ENCODE assay signal across 26 mouse cellular contexts in genomic region chr6:39423686-39424085, GRCm38 (mm10). TPM values are rescaled to one million over a fixed set of nuclear protein-coding genes. Genes with fewer than 3 reads are reported as not detected.
DNase-seq lines count a peak whose midpoint lies in the region; ATAC-seq and TF ChIP-seq lines count a peak whose summit lies in the region.
"Had no signal": no experiment of that assay in that cellular context is flagged by ENCODE, and none has a peak within 500 bp of the region (broad histone marks: within the 10 kb centered on the region; RNA-seq: fewer than 3 reads in every experiment).

No protein-coding gene starts in this region.

- intact Hi-C loops in gastrocnemius, postnatal 14 days (cut with DNase I; ENCODE audit: low total_unique reads): no loop called here

- H3K27ac ChIP-seq in liver, embryonic 12.5 days: peak overlapping the region; percentile 87
- H3K27ac ChIP-seq in forebrain, postnatal 0 days (ENCODE audit: low read depth, low read length): no peak overlapping the region
- no peak overlapping the region for H3K27ac ChIP-seq in intestine, embryonic 15.5 days
- H3K27ac ChIP-seq: forebrain, embryonic 15.5 days; gastrocnemius, adult 2 months; heart, embryonic 13.5 days; hindbrain, embryonic 13.5 days; limb, embryonic 15.5 days; neural tube, embryonic 15.5 days had no signal

- 55% methylated on average over 7 of the region's 7 CpGs for WGBS in liver, embryonic 12.5 days (ENCODE audit: insufficient replicate concordance)
- WGBS in forebrain, postnatal 0 days: 90% methylated on average over 7 of the region's 7 CpGs
- WGBS in intestine, embryonic 15.5 days: 92% methylated on average over 7 of the region's 7 CpGs

- H3K4me3 ChIP-seq in E14TG2a.4 (replicated peaks; ENCODE audit: low read length): peak overlapping the region; percentile 98; the same call in 1 of the 2 replicates
- H3K4me3 ChIP-seq in liver, embryonic 12.5 days: no peak overlapping the region
- no peak overlapping the region for H3K4me3 ChIP-seq in forebrain, postnatal 0 days (ENCODE audit: low read depth, low read length)
- H3K4me3 ChIP-seq in intestine, embryonic 15.5 days (replicated peaks): no peak overlapping the region
- H3K4me3 ChIP-seq: forebrain, embryonic 15.5 days; gastrocnemius, adult 2 months; heart, embryonic 13.5 days; hindbrain, embryonic 13.5 days; limb, embryonic 15.5 days; neural tube, embryonic 15.5 days had no signal

- no peak for TF ChIP-seq CTCF in E14TG2a.4 (conservative IDR thresholded peaks at IDR 0.05; ENCODE audit: low read length)
- TF ChIP-seq CTCF in forebrain, postnatal 0 days (IDR thresholded peaks at IDR 0.05; ENCODE audit: low read depth): no peak

- H3K27me3 ChIP-seq in E14TG2a.4 (ENCODE audit: insufficient read depth, low read length): no peaks in the 10 kb centered on the region
- peaks cover 15% of the 10 kb centered on the region for H3K27me3 ChIP-seq in liver, embryonic 12.5 days (replicated peaks)
- no peaks in the 10 kb centered on the region for H3K27me3 ChIP-seq in forebrain, postnatal 0 days (ENCODE audit: insufficient read depth, low read length)
- H3K27me3 ChIP-seq in intestine, embryonic 15.5 days (replicated peaks): no peaks in the 10 kb centered on the region; the same call in 1 of the 2 replicates
- H3K27me3 ChIP-seq: forebrain, embryonic 15.5 days; neural tube, embryonic 15.5 days had no signal

- H3K9me3 ChIP-seq in E14TG2a.4 (ENCODE audit: low read length): no peaks in the 10 kb centered on the region
- no peaks in the 10 kb centered on the region for H3K9me3 ChIP-seq in liver, embryonic 12.5 days (replicated peaks)
- H3K9me3 ChIP-seq in forebrain, postnatal 0 days (ENCODE audit: low read length): no peaks in the 10 kb centered on the region
- no peaks in the 10 kb centered on the region for H3K9me3 ChIP-seq in intestine, embryonic 15.5 days
- H3K9me3 ChIP-seq: forebrain, embryonic 15.5 days; heart, embryonic 13.5 days; hindbrain, embryonic 13.5 days; limb, embryonic 15.5 days; neural tube, embryonic 15.5 days had no signal

- peak; percentile 10 for ATAC-seq in liver, embryonic 12.5 days
- peak; percentile 53 for ATAC-seq in megakaryocyte-erythroid progenitor cell, adult 5-6 weeks (replicated peaks; ENCODE audit: low FRiP score, low TSS enrichment, poor library complexity, severe bottlenecking)
- ATAC-seq in forebrain, postnatal 0 days: no peak
- ATAC-seq in intestine, embryonic 15.5 days: no peak
- ATAC-seq: forebrain, embryonic 15.5 days; inflammation-experienced regulatory T-cells, adult 6 months; midbrain, embryonic 16.5 days had no signal

- DNase-seq in R1 (ENCODE audit: low read depth, low spot score): peak; percentile 49
- DNase-seq in forebrain, postnatal 0 days: no peak
- DNase-seq in gastrocnemius, postnatal 14 days: no peak
- DNase-seq: adrenal gland, postnatal 36 days; B cell, adult 2 months; cerebellum, adult 8-10 months; gastrocnemius, adult 2 months; heart, adult 18-20 months; kidney, adult 9 months; kidney, postnatal 36 days; lung, postnatal 10 days; right cerebral cortex, postnatal 14 days; thymus, postnatal 36 days had no signal

- H3K4me1 ChIP-seq in E14TG2a.4 (replicated peaks; ENCODE audit: low read depth, low read length): peaks cover 72% of the 10 kb centered on the region
- H3K4me1 ChIP-seq in liver, embryonic 12.5 days: peaks cover 82% of the 10 kb centered on the region
- no peaks in the 10 kb centered on the region for H3K4me1 ChIP-seq in forebrain, postnatal 0 days (ENCODE audit: insufficient read depth)
- H3K4me1 ChIP-seq in intestine, embryonic 15.5 days (replicated peaks): no peaks in the 10 kb centered on the region; the same call in 1 of the 2 replicates

- H3K9ac ChIP-seq in liver, embryonic 12.5 days: 0 out of 2 replicates have a peak overlapping the region, but pooled peaks have one; percentile 58
- H3K9ac ChIP-seq in forebrain, postnatal 0 days: no peak overlapping the region
- H3K9ac ChIP-seq in intestine, embryonic 15.5 days: no peak overlapping the region
- H3K9ac ChIP-seq: forebrain, embryonic 15.5 days; heart, embryonic 13.5 days; hindbrain, embryonic 13.5 days; limb, embryonic 15.5 days; neural tube, embryonic 15.5 days had no signal

- peaks cover 7% of the 10 kb centered on the region for H3K36me3 ChIP-seq in E14TG2a.4 (ENCODE audit: insufficient read depth, low read length)
- no peaks in the 10 kb centered on the region for H3K36me3 ChIP-seq in liver, embryonic 12.5 days
- H3K36me3 ChIP-seq in forebrain, postnatal 0 days (ENCODE audit: insufficient read depth): no peaks in the 10 kb centered on the region
- no peaks in the 10 kb centered on the region for H3K36me3 ChIP-seq in intestine, embryonic 15.5 days
- H3K36me3 ChIP-seq: forebrain, embryonic 15.5 days; heart, embryonic 13.5 days; hindbrain, embryonic 13.5 days; limb, embryonic 15.5 days; neural tube, embryonic 15.5 days had no signal

- peak overlapping the region; percentile 40 for H3K4me2 ChIP-seq in liver, embryonic 12.5 days
- H3K4me2 ChIP-seq in forebrain, postnatal 0 days (ENCODE audit: low read depth): no peak overlapping the region
- no peak overlapping the region for H3K4me2 ChIP-seq in intestine, embryonic 15.5 days (replicated peaks)
- H3K4me2 ChIP-seq: forebrain, embryonic 15.5 days; heart, embryonic 13.5 days; hindbrain, embryonic 13.5 days; limb, embryonic 15.5 days; neural tube, embryonic 15.5 days had no signal

RNA-seq across cellular contexts. Expression of gene Mkrn1, which starts 3.4 kb away (rescaled TPM):
- polyA plus RNA-seq in liver, embryonic 12.5 days (2016; fragmentation: Nextera tagmentation; extraction: Ambion mirVana): 160 and 163 TPM in 2 replicates
- 91.2 and 104 TPM in 2 replicates for total RNA-seq in megakaryocyte-erythroid progenitor cell, adult 5-6 weeks (2014; fragmentation: Nextera tagmentation)
- total RNA-seq in megakaryocyte-erythroid progenitor cell, adult 5-6 weeks (2017): 63.3 and 64.2 TPM in 2 replicates
- total RNA-seq in forebrain, postnatal 0 days (2014; rRNA removed): 222 and 264 TPM in 2 replicates
- polyA plus RNA-seq in forebrain, postnatal 0 days (2015; fragmentation: Nextera tagmentation; extraction: Ambion mirVana): 199 and 217 TPM in 2 replicates
- polyA plus RNA-seq in intestine, embryonic 15.5 days (2015; fragmentation: Nextera tagmentation; extraction: Ambion mirVana): 59.3 and 64.8 TPM in 2 replicates
- total RNA-seq in gastrocnemius, postnatal 14 days (2021): 10 to 100 TPM; 25.0 to 26.7 TPM

RNA-seq across cellular contexts. Expression of gene Rab19, which starts 42.7 kb away (rescaled TPM):
- 0.11 and 0.27 TPM in 2 replicates for polyA plus RNA-seq in liver, embryonic 12.5 days (2016; fragmentation: Nextera tagmentation; extraction: Ambion mirVana)
- 0.20 and 0.92 TPM in 2 replicates for total RNA-seq in megakaryocyte-erythroid progenitor cell, adult 5-6 weeks (2014; fragmentation: Nextera tagmentation)
- 1.1 and 4.4 TPM in 2 replicates for total RNA-seq in megakaryocyte-erythroid progenitor cell, adult 5-6 weeks (2017)
- total RNA-seq in forebrain, postnatal 0 days (2014; rRNA removed): not detected in 2 replicates
- polyA plus RNA-seq in forebrain, postnatal 0 days (2015; fragmentation: Nextera tagmentation; extraction: Ambion mirVana): 0.12 and 0.31 TPM in 2 replicates
- polyA plus RNA-seq in intestine, embryonic 15.5 days (2015; fragmentation: Nextera tagmentation; extraction: Ambion mirVana): 6.1 and 8.1 TPM in 2 replicates
- not detected for total RNA-seq in gastrocnemius, postnatal 14 days (2021)
- total RNA-seq: left cerebral cortex, adult 18-20 months; left cerebral cortex, postnatal 36 days had no signal
- polyA plus RNA-seq: midbrain, embryonic 16.5 days had no signal

RNA-seq across cellular contexts. Expression of gene Slc37a3, which starts 46.2 kb away (rescaled TPM):
- 8.0 and 10.3 TPM in 2 replicates for polyA plus RNA-seq in liver, embryonic 12.5 days (2016; fragmentation: Nextera tagmentation; extraction: Ambion mirVana)
- 6.6 and 14.7 TPM in 2 replicates for total RNA-seq in megakaryocyte-erythroid progenitor cell, adult 5-6 weeks (2014; fragmentation: Nextera tagmentation)
- total RNA-seq in megakaryocyte-erythroid progenitor cell, adult 5-6 weeks (2017): 1.7 and 1.9 TPM in 2 replicates
- 32.0 and 38.5 TPM in 2 replicates for total RNA-seq in forebrain, postnatal 0 days (2014; rRNA removed)
- 44.4 and 58.2 TPM in 2 replicates for polyA plus RNA-seq in forebrain, postnatal 0 days (2015; fragmentation: Nextera tagmentation; extraction: Ambion mirVana)
- 35.6 and 38.2 TPM in 2 replicates for polyA plus RNA-seq in intestine, embryonic 15.5 days (2015; fragmentation: Nextera tagmentation; extraction: Ambion mirVana)
- total RNA-seq in gastrocnemius, postnatal 14 days (2021): 10 to 100 TPM; 12.9 to 19.1 TPM

Comparison
In these comparisons a context has a peak if more than half of its experiments do, and no peak if none do; other contexts are left out.
1. ATAC-seq: peak in liver, embryonic 12.5 days (single experiment) and megakaryocyte-erythroid progenitor cell, adult 5-6 weeks (single experiment); none in forebrain, postnatal 0 days (single experiment) and intestine, embryonic 15.5 days (single experiment).